Mouse (Mus musculus) ES-E14 (cell line): ENCODE measurements around the gene Rab21. TPM values are rescaled to one million over a fixed set of nuclear protein-coding genes. Genes with fewer than 3 reads are reported as not detected.

Source experiments
- DNase-seq: peaks from one replicate; pipeline ENCODE4 v3.0.0-alpha.2; 2013; ENCODE audit warnings: low read depth, low spot score
- H3K27ac ChIP-seq: 2 replicates; pipeline ENCODE4 v1.5.1; 2012; ENCODE audit warnings: low read depth, mild to moderate bottlenecking, low read length, moderate library complexity, mixed read lengths; ENCODE audit not compliant: poor library complexity, insufficient read depth, severe bottlenecking
- H3K36me3 ChIP-seq: 2 replicates; pipeline ENCODE4 v1.6.1; 2012; ENCODE audit warnings: mild to moderate bottlenecking, low read length, moderate library complexity, mixed read lengths; ENCODE audit not compliant: control insufficient read depth, poor library complexity, insufficient read depth, severe bottlenecking
- H3K4me1 ChIP-seq, 2 experiments: fragments of 150-350 bp in 1 of 2; sonication (generic) in 1 of 2; 2 replicates each; pipeline ENCODE4 v1.6.1; 2012; ENCODE audit warnings: low read length in 2 of 2, mild to moderate bottlenecking in 1 of 2, mixed read lengths in 1 of 2; ENCODE audit not compliant: control insufficient read depth in 2 of 2, insufficient read depth in 2 of 2, poor library complexity in 1 of 2
- H3K4me3 ChIP-seq, 2 experiments: fragments of 150-350 bp in 1 of 2; sonication (generic) in 1 of 2; 2 replicates each; pipeline ENCODE4 v1.5.1; 2012; ENCODE audit warnings: low read length in 2 of 2, low read depth in 1 of 2, mild to moderate bottlenecking in 1 of 2, mixed read lengths in 1 of 2; ENCODE audit not compliant: insufficient read depth in 1 of 2, poor library complexity in 1 of 2, severe bottlenecking in 1 of 2
- H3K9ac ChIP-seq: 2 replicates; pipeline ENCODE4 v1.6.1; 2012; ENCODE audit warnings: low read depth, mild to moderate bottlenecking, low read length, mixed read lengths; ENCODE audit not compliant: poor library complexity, insufficient read depth, severe bottlenecking
- H3K9me3 ChIP-seq: fragments of 150-350 bp; sonication (generic); 2 replicates; pipeline ENCODE4 v1.6.1; 2012; ENCODE audit warnings: low read depth, mild to moderate bottlenecking, low read length; ENCODE audit not compliant: control insufficient read depth, insufficient read depth
- CHD2 ChIP-seq: IDR thresholded peaks from 2 replicates; pipeline ENCODE4 v1.6.1; 2014; ENCODE audit warnings: mild to moderate bottlenecking, low read depth, low read length, inconsistent platforms
- HCFC1 ChIP-seq: IDR thresholded peaks from 2 replicates; pipeline ENCODE4 v1.6.1; 2012; ENCODE audit warnings: low read length, inconsistent platforms, borderline replicate concordance; ENCODE audit not compliant: insufficient read depth
- MAFK ChIP-seq: IDR thresholded peaks from 2 replicates; pipeline ENCODE4 v1.6.1; 2014; ENCODE audit warnings: mild to moderate bottlenecking, low read depth, low read length, inconsistent platforms; ENCODE audit not compliant: insufficient read depth
- ZC3H11A ChIP-seq: IDR thresholded peaks from 2 replicates; pipeline ENCODE4 v1.6.1; 2012; ENCODE audit warnings: low read depth, mild to moderate bottlenecking, inconsistent platforms, low read length, borderline replicate concordance
- ZNF384 ChIP-seq: IDR thresholded peaks from 2 replicates; pipeline ENCODE4 v1.6.1; 2012; ENCODE audit warnings: low read depth, low read length, inconsistent platforms
- in situ Hi-C, 2 experiments: fragments of 600-800 bp; cut with MboI; formaldehyde crosslinking; loops; one replicate each; pipeline ENCODE4 v1.15.1; 2025; ENCODE audit warnings: low sequenced_read_pairs in 2 of 2, inconsistent platforms in 1 of 2; ENCODE audit not compliant: unreplicated experiment in 2 of 2
- total RNA-seq: library from RNA; depleted of rRNA; stranded (reverse); fragments of 300-350 nt; gene quantifications from 2 replicates; pipeline ENCODE4 v1.2.3, GENCODE M21; 2012

The Rab21 gene
- total RNA-seq, 1 experiment, result 17.1 TPM

DNA sequence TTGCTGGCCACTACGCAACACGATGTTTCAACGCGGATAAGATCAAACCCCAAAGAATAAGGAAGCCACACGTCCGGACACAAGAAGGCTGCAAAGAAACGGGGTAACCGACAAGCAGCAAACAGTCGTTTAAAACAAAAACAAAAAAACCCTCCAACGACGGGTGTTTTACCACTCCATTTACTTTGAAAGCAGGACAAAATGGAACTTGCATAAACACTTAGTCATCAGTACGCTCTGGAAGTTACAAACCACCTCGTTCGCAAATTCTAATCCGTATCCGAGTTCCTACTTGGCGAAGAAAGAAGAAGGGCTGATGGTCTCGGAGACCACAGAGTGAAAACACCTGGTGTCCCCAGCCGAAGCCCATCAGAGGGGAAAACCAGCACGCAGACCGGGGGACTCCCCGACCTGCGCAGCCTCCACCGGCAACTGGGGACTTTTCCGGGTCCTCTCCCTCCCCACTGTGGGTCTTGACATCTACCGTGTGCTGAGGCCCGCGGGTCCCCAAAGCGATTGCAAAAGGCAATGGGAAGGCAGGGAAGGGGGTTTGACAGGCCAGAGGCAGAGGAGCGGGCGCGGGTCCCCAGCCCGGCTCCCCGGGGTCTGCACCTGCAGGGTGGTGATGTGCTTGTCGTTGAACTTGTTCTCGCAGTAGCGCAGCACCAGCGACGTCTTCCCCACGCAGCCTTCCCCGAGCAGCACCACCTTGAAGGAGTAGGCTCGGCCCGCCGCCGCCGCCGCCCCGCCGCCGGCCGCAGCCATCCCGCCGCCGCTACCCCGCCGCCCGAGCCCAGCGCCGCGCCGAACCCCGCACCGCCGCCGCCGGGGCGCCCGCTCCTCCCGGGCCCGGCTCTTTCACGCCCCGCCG lies 577 bp downstream of the Rab21 start:
- DNase-seq, result no peak
- Histone ChIP-seq H3K9me3 (no peaks in the 10 kb centered on the region), H3K4me3 (peak overlapping the region; percentile 89 to 91), H3K36me3 (peaks cover 3% of the 10 kb centered on the region; the same call in 1 of the 2 replicates), H3K9ac (peak overlapping the region; percentile 94), H3K27ac (no peak overlapping the region), H3K4me1 (peaks cover 7 to 11% of the 10 kb centered on the region in 2 experiments; a peak in 2 of 4 replicates)
- in situ Hi-C loops, result no loop called here
- TF ChIP-seq ZC3H11A (no peak), MAFK (no peak), ZNF384 (no peak), HCFC1 (no peak), CHD2 (no peak)

DNA sequence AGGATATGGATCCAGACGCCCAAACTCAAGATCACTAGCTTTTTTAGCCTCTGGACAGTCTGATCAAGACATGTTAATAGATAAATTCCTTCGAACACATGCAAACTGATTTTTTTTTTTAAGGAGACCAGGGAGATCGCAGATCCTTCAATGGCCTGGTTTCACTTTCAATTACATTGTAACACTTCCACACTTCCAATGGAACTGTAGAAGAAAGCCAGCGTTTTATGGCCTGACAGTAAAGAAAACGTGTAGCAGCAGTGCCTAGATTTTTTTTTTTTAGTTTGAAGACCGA lies 1.2 kb downstream of the Rab21 start:
- peaks cover 7 to 11% of the 10 kb centered on the region in 2 experiments; a peak in 2 of 4 replicates for H3K4me1 ChIP-seq
- TF ChIP-seq ZC3H11A (no peak), HCFC1 (no peak), ZNF384 (0 out of 2 replicates have a peak, but pooled peaks have one; percentile 24), MAFK (no peak), CHD2 (no peak)
- no peak for DNase-seq
- H3K36me3 ChIP-seq, result peaks cover 3% of the 10 kb centered on the region; the same call in 1 of the 2 replicates
- H3K9ac ChIP-seq, result no peak overlapping the region; the same call in 1 of the 2 replicates
- H3K27ac ChIP-seq, result no peak overlapping the region
- in situ Hi-C loops, result no loop called here
- peak overlapping the region; percentile 89 to 91 for H3K4me3 ChIP-seq
- no peaks in the 10 kb centered on the region for H3K9me3 ChIP-seq

DNA sequence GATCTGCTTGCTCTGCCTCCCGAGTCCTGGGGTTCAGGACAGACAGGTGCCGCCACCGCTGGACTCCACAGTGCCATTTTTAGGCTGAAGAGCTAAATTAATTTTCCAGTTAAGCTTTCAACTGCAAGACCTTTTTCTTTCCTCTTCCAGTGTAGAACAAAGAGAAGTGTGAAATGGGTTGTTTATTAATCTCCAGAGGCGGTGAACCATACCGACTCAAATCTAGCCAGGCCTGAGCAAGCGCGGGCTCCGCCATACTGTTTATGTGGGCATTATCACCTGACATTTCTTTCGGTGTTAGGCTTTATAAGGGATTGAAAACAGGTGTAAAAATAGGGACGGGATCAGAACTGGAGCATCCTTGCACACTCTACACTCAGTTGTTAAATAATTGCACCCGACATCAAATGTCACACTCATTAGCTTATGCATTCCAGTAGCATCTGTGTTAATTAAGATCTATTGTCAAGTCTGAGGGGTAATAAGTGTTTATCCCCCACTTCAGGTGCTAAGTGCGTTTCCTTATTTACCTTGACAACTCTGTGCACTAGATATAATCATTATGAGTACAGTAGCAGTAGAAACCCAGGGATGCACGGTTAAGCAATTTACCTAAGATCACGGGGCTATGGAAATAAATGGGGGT lies 1.6 kb downstream of the Rab21 start:
- Histone ChIP-seq H3K4me1 (peaks cover 7 to 11% of the 10 kb centered on the region in 2 experiments; a peak in 2 of 4 replicates), H3K4me3 (peak overlapping the region in 1 of 2 experiments; percentile 89; a peak in 3 of 4 replicates), H3K9ac (no peak overlapping the region), H3K9me3 (no peaks in the 10 kb centered on the region), H3K27ac (no peak overlapping the region), H3K36me3 (peaks cover 3% of the 10 kb centered on the region; the same call in 1 of the 2 replicates)
- DNase-seq, result no peak
- in situ Hi-C loops, result no loop called here
- no peak for TF ChIP-seq ZNF384

DNA sequence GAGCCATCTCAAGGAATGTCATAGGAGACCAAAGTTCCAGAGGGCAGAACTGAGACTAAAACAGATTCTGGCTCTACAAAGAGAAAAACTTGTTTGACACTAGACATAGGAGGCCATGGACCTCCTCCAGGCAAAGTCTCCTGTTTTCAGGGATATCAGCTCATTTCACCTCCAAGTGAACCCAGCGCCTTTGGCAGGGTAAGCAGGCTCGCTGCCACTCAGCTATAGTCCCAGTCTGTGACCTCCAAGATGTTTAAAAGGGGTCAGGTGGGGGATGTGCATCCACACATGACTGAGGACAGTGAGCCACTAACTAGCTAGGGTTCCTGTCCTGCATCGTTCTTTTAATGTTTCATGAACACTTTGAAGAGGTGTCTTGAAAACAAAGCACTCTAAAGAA lies 2.7 kb downstream of the Rab21 start:
- DNase-seq, result no peak
- H3K4me3 ChIP-seq, result no peak overlapping the region
- peaks cover 7 to 13% of the 10 kb centered on the region in 2 experiments; a peak in 2 of 4 replicates for H3K4me1 ChIP-seq
- no peak overlapping the region for H3K27ac ChIP-seq
- in situ Hi-C loops, result no loop called here
- no peak overlapping the region for H3K9ac ChIP-seq
- TF ChIP-seq MAFK (no peak), ZNF384 (no peak), HCFC1 (no peak), CHD2 (no peak), ZC3H11A (no peak)
- no peaks in the 10 kb centered on the region for H3K9me3 ChIP-seq
- peaks cover 3% of the 10 kb centered on the region; the same call in 1 of the 2 replicates for H3K36me3 ChIP-seq
